Mouse (Mus musculus) midbrain, embryonic 10.5 days (tissue): ENCODE measurements around the gene Atg7. TPM values are rescaled to one million over a fixed set of nuclear protein-coding genes. Genes with fewer than 3 reads are reported as not detected.
"Not testable (repeated sequence)": the region's sequence is repeated elsewhere in the genome, so short reads cannot be mapped to it uniquely, and the experiment has no call there.

ENCODE experiments used
- DNase-seq: peaks from one replicate; pipeline ENCODE4 v3.0.0-alpha.2; 2017; ENCODE audit warnings: low spot score
- H3K27ac ChIP-seq: fragments of 300-500 bp; sonication (generic); replicated peaks from 2 replicates; pipeline ENCODE4 v1.5.1; 2016; ENCODE audit warnings: mild to moderate bottlenecking
- H3K27me3 ChIP-seq: fragments of 300-500 bp; sonication (generic); 2 replicates; pipeline ENCODE4 v1.6.1; 2016; ENCODE audit warnings: low read depth, mild to moderate bottlenecking; ENCODE audit not compliant: poor library complexity, severe bottlenecking
- H3K36me3 ChIP-seq: fragments of 300-500 bp; sonication (generic); 2 replicates; pipeline ENCODE4 v1.6.1; 2016; ENCODE audit warnings: mild to moderate bottlenecking, moderate library complexity
- H3K4me1 ChIP-seq: fragments of 300-500 bp; sonication (generic); 2 replicates; pipeline ENCODE4 v1.6.1; 2016
- H3K4me3 ChIP-seq: fragments of 300-500 bp; sonication (generic); 2 replicates; pipeline ENCODE4 v1.5.1; 2016; ENCODE audit warnings: mild to moderate bottlenecking, moderate library complexity
- H3K9me3 ChIP-seq: fragments of 300-500 bp; sonication (generic); replicated peaks from 2 replicates; pipeline ENCODE4 v1.6.1; 2016; ENCODE audit warnings: mild to moderate bottlenecking
- WGBS: fragments of 180-500 bp; shearing (Covaris S2); methylation state at CpG from one replicate; pipeline ENCODE4 v1.1.7; 2016; 5-methylcytosine and 5-hydroxymethylcytosine counted together
- polyA plus RNA-seq: library from polyadenylated mRNA; unstranded; fragments of >200 nt; fragmentation: Nextera tagmentation; extraction: Ambion mirVana; gene quantifications from 2 replicates; pipeline ENCODE4 v1.2.1, GENCODE M21; 2016

The Atg7 gene
- polyA plus RNA-seq, 1 experiment from 2014 or later = 22.4 TPM

GRCm38 (mm10) chr6:114889971-114890370 lies 247.1 kb downstream of the Atg7 start:
- Histone ChIP-seq H3K27ac (peak overlapping the region; percentile 64; the same call in 1 of the 2 replicates), H3K36me3 (peaks cover 50% of the 10 kb centered on the region), H3K4me1 (peaks cover 91% of the 10 kb centered on the region)
- DNase-seq, H3K9me3 ChIP-seq, H3K4me3 ChIP-seq, H3K27me3 ChIP-seq: not testable (repeated sequence)
- 68% methylated on average over 3 of the region's 3 CpGs for WGBS

GRCm38 (mm10) chr6:114890411-114891115 lies 247.7 kb downstream of the Atg7 start:
- peak overlapping the region; percentile 64 for H3K27ac ChIP-seq
- no peaks in the 10 kb centered on the region for H3K27me3 ChIP-seq
- 60% methylated on average over 19 of the region's 19 CpGs for WGBS
- peaks cover 87% of the 10 kb centered on the region for H3K4me1 ChIP-seq
- no peak overlapping the region for H3K4me3 ChIP-seq
- no peak for DNase-seq
- peaks cover 50% of the 10 kb centered on the region for H3K36me3 ChIP-seq
- H3K9me3 ChIP-seq = peaks cover 3% of the 10 kb centered on the region; the same call in 1 of the 2 replicates

GRCm38 (mm10) chr6:114891272-114891671 lies 248.4 kb downstream of the Atg7 start:
- 91% methylated on average over 12 of the region's 12 CpGs for WGBS
- no peak overlapping the region for H3K4me3 ChIP-seq
- DNase-seq = no peak
- no peaks in the 10 kb centered on the region for H3K27me3 ChIP-seq
- peaks cover 81% of the 10 kb centered on the region for H3K4me1 ChIP-seq
- peaks cover 50% of the 10 kb centered on the region for H3K36me3 ChIP-seq
- peak overlapping the region; percentile 64; the same call in 1 of the 2 replicates for H3K27ac ChIP-seq
- peaks cover 6% of the 10 kb centered on the region; the same call in 1 of the 2 replicates for H3K9me3 ChIP-seq

GRCm38 (mm10) chr6:114891771-114892170 lies 248.9 kb downstream of the Atg7 start:
- Histone ChIP-seq H3K9me3 (peaks cover 6% of the 10 kb centered on the region; the same call in 1 of the 2 replicates), H3K27ac (peak overlapping the region; percentile 79), H3K4me1 (peaks cover 76% of the 10 kb centered on the region), H3K27me3 (no peaks in the 10 kb centered on the region), H3K4me3 (peak overlapping the region; percentile 35; the same call in 1 of the 2 replicates), H3K36me3 (peaks cover 50% of the 10 kb centered on the region)
- DNase-seq = no peak
- 75% methylated on average over 12 of the region's 12 CpGs for WGBS

DNA sequence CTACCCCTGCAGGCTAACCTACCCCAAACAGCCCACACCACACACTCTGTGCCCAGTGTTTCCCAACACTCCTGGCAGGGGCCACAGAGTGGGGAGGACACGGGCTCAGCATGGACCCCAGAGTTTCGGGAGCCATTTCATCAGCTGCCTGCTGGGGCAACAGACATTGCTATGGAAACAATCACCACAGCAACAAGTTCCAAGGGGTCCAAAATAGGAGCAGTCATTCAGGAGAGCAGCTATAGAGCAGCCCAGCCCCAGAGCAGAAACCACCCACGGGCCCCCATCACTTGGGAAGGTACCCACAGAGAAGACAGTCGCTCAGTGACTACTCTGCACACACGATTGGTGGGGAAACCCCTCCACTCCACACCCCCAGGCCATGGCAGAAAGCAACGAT lies 249.5 kb downstream of the Atg7 start:
- DNase-seq = peak; percentile 70
- Histone ChIP-seq H3K36me3 (peaks cover 50% of the 10 kb centered on the region), H3K9me3 (peaks cover 6% of the 10 kb centered on the region; the same call in 1 of the 2 replicates), H3K4me1 (peaks cover 70% of the 10 kb centered on the region), H3K4me3 (peak overlapping the region; percentile 35), H3K27me3 (no peaks in the 10 kb centered on the region), H3K27ac (peak overlapping the region; percentile 79)
- WGBS = 25% methylated on average over 6 of the region's 6 CpGs

- no peak overlapping the region for H3K4me3 ChIP-seq
- DNase-seq = no peak
- WGBS = 84% methylated on average over 20 of the region's 20 CpGs
- peak overlapping the region; percentile 79 for H3K27ac ChIP-seq
- peaks cover 49% of the 10 kb centered on the region for H3K36me3 ChIP-seq
- peaks cover 60% of the 10 kb centered on the region for H3K4me1 ChIP-seq
- peaks cover 6% of the 10 kb centered on the region; the same call in 1 of the 2 replicates for H3K9me3 ChIP-seq
- no peaks in the 10 kb centered on the region for H3K27me3 ChIP-seq
Measured at GRCm38 (mm10) chr6:114893427-114894209, 250.7 kb downstream of the Atg7 start.

DNA sequence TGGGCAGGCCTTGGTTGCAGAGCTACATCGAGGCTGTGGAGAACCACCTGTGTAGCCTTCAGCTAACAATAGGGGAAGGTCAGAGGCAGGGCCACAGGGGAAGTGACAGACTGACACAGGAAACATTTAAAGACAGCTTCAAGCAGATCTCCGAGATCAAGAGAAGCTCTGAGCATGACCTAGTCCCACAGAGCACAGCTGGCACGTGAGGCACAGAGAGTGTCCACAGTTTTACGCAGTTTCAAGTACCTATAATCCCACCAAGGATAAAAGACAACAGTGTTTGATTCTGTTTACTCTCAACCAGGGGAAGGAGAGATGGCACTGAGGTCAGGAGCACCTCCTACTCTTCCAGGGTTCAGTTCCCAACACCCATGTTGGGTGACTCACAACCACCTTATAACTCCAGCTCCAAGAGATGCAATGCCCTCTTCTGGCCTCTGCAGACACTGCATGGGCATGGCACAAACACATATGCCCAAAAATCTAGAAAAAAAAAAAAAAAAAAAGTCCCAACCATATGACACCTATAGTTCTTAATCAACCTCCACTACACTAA lies 251.7 kb downstream of the Atg7 start:
- Histone ChIP-seq H3K9me3 (peaks cover 6% of the 10 kb centered on the region; the same call in 1 of the 2 replicates), H3K27ac (peak overlapping the region; percentile 69), H3K36me3 (peaks cover 55% of the 10 kb centered on the region), H3K4me3 (no peak overlapping the region), H3K27me3 (no peaks in the 10 kb centered on the region), H3K4me1 (peaks cover 60% of the 10 kb centered on the region)
- DNase-seq = no peak
- WGBS = 76% methylated on average over 4 of the region's 4 CpGs

GRCm38 (mm10) chr6:114895191-114895590 lies 252.3 kb downstream of the Atg7 start:
- DNase-seq = no peak
- WGBS = 93% methylated on average over 7 of the region's 7 CpGs
- Histone ChIP-seq H3K4me1 (peaks cover 61% of the 10 kb centered on the region), H3K4me3 (no peak overlapping the region), H3K27me3 (no peaks in the 10 kb centered on the region), H3K27ac (no peak overlapping the region), H3K9me3 (peaks cover 6% of the 10 kb centered on the region; the same call in 1 of the 2 replicates), H3K36me3 (peaks cover 55% of the 10 kb centered on the region)

DNA sequence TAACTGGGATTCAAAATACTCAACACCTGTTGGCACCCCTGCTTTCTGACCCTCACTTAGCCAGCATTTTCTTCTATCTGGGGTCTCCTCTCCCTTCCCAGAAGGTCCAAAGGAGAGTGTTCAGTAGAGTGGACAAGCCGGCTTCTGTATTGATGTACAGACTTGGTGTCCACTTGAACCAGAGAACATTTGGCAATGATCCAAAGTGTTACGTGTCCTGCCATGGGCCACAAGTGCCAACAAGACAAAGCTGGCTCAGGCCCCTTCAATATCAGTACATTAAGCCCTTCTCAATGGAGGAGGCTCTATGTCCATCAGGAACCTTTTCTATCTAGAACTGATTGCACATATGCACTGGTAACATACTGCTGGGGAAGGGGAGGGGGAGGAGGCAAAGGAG lies 253.4 kb downstream of the Atg7 start:
- H3K36me3 ChIP-seq = peaks cover 51% of the 10 kb centered on the region
- H3K4me1 ChIP-seq = peaks cover 61% of the 10 kb centered on the region
- H3K27me3 ChIP-seq = no peaks in the 10 kb centered on the region
- peaks cover 6% of the 10 kb centered on the region; the same call in 1 of the 2 replicates for H3K9me3 ChIP-seq
- 93% methylated on average over 2 of the region's 2 CpGs for WGBS
- DNase-seq = no peak
- no peak overlapping the region for H3K4me3 ChIP-seq
- no peak overlapping the region for H3K27ac ChIP-seq

DNA sequence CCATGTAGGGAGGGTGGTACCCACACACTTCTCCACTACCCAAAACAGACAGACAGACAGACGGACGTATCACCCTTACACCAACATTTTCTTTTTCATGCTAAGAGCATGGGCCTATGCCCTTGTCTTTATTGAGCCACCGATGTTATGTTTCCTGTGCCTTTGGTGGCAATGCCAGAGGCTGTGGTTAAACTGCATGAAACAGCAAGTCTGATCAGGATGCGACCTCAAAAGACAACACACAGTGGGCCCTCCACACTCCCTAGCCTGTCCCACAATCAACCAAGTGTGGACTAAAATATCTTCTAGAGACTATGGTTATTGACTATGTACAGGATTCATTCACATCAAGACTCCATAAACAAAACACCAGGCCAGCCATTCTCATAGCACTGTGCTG lies 256.1 kb downstream of the Atg7 start:
- 92% methylated on average over 4 of the region's 4 CpGs for WGBS
- no peak for DNase-seq
- Histone ChIP-seq H3K9me3 (peaks cover 6% of the 10 kb centered on the region; the same call in 1 of the 2 replicates), H3K27me3 (no peaks in the 10 kb centered on the region), H3K27ac (no peak overlapping the region), H3K36me3 (peaks cover 51% of the 10 kb centered on the region), H3K4me1 (peaks cover 61% of the 10 kb centered on the region), H3K4me3 (no peak overlapping the region)

DNA sequence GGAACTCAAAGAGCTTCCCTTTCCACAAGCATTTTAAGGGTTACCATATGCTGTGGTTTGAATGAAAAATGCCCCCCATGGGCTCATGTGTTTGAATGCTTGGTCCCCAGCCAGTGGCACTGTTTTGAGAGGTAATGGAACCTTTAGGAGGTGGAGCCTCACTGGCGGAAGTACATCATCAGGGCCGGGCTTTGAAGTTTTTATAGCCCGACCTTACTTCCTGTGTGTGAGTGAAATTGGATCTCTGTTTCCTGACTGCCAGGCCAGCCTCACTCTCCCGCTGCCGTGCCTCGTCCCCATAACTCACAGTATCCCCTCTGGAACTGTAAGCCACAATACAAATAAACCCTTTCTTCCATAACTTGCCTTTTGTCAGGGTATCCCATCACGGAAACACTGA lies 256.8 kb downstream of the Atg7 start:
- peak overlapping the region; percentile 26; the same call in 1 of the 2 replicates for H3K4me3 ChIP-seq
- H3K36me3 ChIP-seq = peaks cover 51% of the 10 kb centered on the region
- H3K27ac ChIP-seq = peak overlapping the region; percentile 77
- WGBS = 63% methylated on average over 7 of the region's 7 CpGs
- no peaks in the 10 kb centered on the region for H3K27me3 ChIP-seq
- H3K4me1 ChIP-seq = peaks cover 61% of the 10 kb centered on the region
- DNase-seq = no peak
- H3K9me3 ChIP-seq = peaks cover 6% of the 10 kb centered on the region; the same call in 1 of the 2 replicates

- 36% methylated on average over 10 of the region's 10 CpGs for WGBS
- DNase-seq = no peak
- Histone ChIP-seq H3K4me3 (peak overlapping the region; percentile 26; the same call in 1 of the 2 replicates), H3K27ac (peak overlapping the region; percentile 77), H3K36me3 (peaks cover 45% of the 10 kb centered on the region), H3K27me3 (no peaks in the 10 kb centered on the region), H3K9me3 (peaks cover 6% of the 10 kb centered on the region; the same call in 1 of the 2 replicates), H3K4me1 (peaks cover 65% of the 10 kb centered on the region)
Measured at GRCm38 (mm10) chr6:114900194-114900593, 257.3 kb downstream of the Atg7 start.
